Mouse (Mus musculus): ENCODE data around the gene Gm12166. TPM values are rescaled to one million over a fixed set of nuclear protein-coding genes. Genes with fewer than 3 reads are reported as not detected.

The Gm12166 gene
- polyA plus RNA-seq, 1 experiment from 2014 or later, result 8.3 TPM

- 40% methylated on average over 3 of the region's 3 CpGs for WGBS
- TF ChIP-seq CTCF (IDR thresholded peaks at IDR 0.05) (no peak), EP300 (IDR thresholded peaks at IDR 0.05) (peak; percentile 34; the same call in 1 of the 2 replicates)
- Histone ChIP-seq H3K4me2 (replicated peaks; ENCODE audit: low read depth, low read length) (no peak overlapping the region), H3K9ac (replicated peaks; ENCODE audit: low read depth) (no peak overlapping the region), H3K4me3 (ENCODE audit: low read depth, low read length) (no peak overlapping the region), H3K9me3 (ENCODE audit: low read length) (no peaks in the 10 kb centered on the region), H3K27ac (ENCODE audit: low read length) (peak overlapping the region; percentile 75), H3K27me3 (replicated peaks; ENCODE audit: insufficient read depth, low read length) (no peaks in the 10 kb centered on the region), H3K36me3 (ENCODE audit: insufficient read depth, low read length) (no peaks in the 10 kb centered on the region), H3K4me1 (ENCODE audit: insufficient read depth, low read depth, low read length) (peaks cover 28% of the 10 kb centered on the region; the same call in 1 of the 2 replicates)
- ATAC-seq (no peak), DNase-seq (ENCODE audit: low spot score) (peak; percentile 5)
Observed at GRCm38 (mm10) chr11:46083405-46083804, 31.3 kb upstream of the Gm12166 start.

GRCm38 (mm10) chr11:46081075-46081474, 29.0 kb upstream of the Gm12166 start:
- Histone ChIP-seq H3K4me1 (ENCODE audit: insufficient read depth, low read depth, low read length) (peaks cover 17% of the 10 kb centered on the region; the same call in 1 of the 2 replicates), H3K9ac (replicated peaks; ENCODE audit: low read depth) (no peak overlapping the region), H3K27me3 (replicated peaks; ENCODE audit: insufficient read depth, low read length) (no peaks in the 10 kb centered on the region), H3K4me3 (ENCODE audit: low read depth, low read length) (no peak overlapping the region), H3K4me2 (replicated peaks; ENCODE audit: low read depth, low read length) (no peak overlapping the region), H3K9me3 (ENCODE audit: low read length) (no peaks in the 10 kb centered on the region), H3K36me3 (ENCODE audit: insufficient read depth, low read length) (no peaks in the 10 kb centered on the region), H3K27ac (ENCODE audit: low read length) (peak overlapping the region; percentile 11; the same call in 1 of the 2 replicates)
- TF ChIP-seq CTCF (IDR thresholded peaks at IDR 0.05), result no peak
- TF ChIP-seq EP300 (IDR thresholded peaks at IDR 0.05), result no peak
- no peak for DNase-seq (ENCODE audit: low spot score)
- no peak for ATAC-seq
- WGBS, result 65% methylated on average over 2 of the region's 2 CpGs

- DNase-seq (ENCODE audit: low spot score) (peak; percentile 49), ATAC-seq (peak; percentile 59)
- Histone ChIP-seq H3K27ac (ENCODE audit: low read length) (no peak overlapping the region), H3K4me2 (replicated peaks; ENCODE audit: low read depth, low read length) (no peak overlapping the region), H3K27me3 (replicated peaks; ENCODE audit: insufficient read depth, low read length) (no peaks in the 10 kb centered on the region), H3K4me1 (ENCODE audit: insufficient read depth, low read depth, low read length) (peaks cover 3% of the 10 kb centered on the region; the same call in 1 of the 2 replicates), H3K36me3 (ENCODE audit: insufficient read depth, low read length) (no peaks in the 10 kb centered on the region), H3K4me3 (ENCODE audit: low read depth, low read length) (no peak overlapping the region), H3K9ac (replicated peaks; ENCODE audit: low read depth) (no peak overlapping the region), H3K9me3 (ENCODE audit: low read length) (no peaks in the 10 kb centered on the region)
- peak; percentile 33; the same call in 1 of the 2 replicates for TF ChIP-seq CTCF (IDR thresholded peaks at IDR 0.05)
- TF ChIP-seq EP300 (IDR thresholded peaks at IDR 0.05), result peak; percentile 62; the same call in 1 of the 2 replicates
- 65% methylated on average over 7 of the region's 7 CpGs for WGBS
Observed at GRCm38 (mm10) chr11:46077732-46078375, 25.7 kb upstream of the Gm12166 start.

GRCm38 (mm10) chr11:46077304-46077703, 25.2 kb upstream of the Gm12166 start:
- Histone ChIP-seq H3K36me3 (ENCODE audit: insufficient read depth, low read length) (no peaks in the 10 kb centered on the region), H3K27me3 (replicated peaks; ENCODE audit: insufficient read depth, low read length) (no peaks in the 10 kb centered on the region), H3K4me1 (ENCODE audit: insufficient read depth, low read depth, low read length) (peaks cover 3% of the 10 kb centered on the region; the same call in 1 of the 2 replicates), H3K9me3 (ENCODE audit: low read length) (no peaks in the 10 kb centered on the region), H3K9ac (replicated peaks; ENCODE audit: low read depth) (no peak overlapping the region), H3K4me3 (ENCODE audit: low read depth, low read length) (no peak overlapping the region), H3K27ac (ENCODE audit: low read length) (no peak overlapping the region), H3K4me2 (replicated peaks; ENCODE audit: low read depth, low read length) (no peak overlapping the region)
- no peak for ATAC-seq
- TF ChIP-seq CTCF (IDR thresholded peaks at IDR 0.05) (no peak), EP300 (IDR thresholded peaks at IDR 0.05) (no peak)
- 73% methylated on average over 5 of the region's 5 CpGs for WGBS
- DNase-seq (ENCODE audit: low spot score), result no peak

GRCm38 (mm10) chr11:46076442-46077158, 24.5 kb upstream of the Gm12166 start:
- Histone ChIP-seq H3K27ac (ENCODE audit: low read length) (no peak overlapping the region), H3K4me2 (replicated peaks; ENCODE audit: low read depth, low read length) (no peak overlapping the region), H3K4me1 (ENCODE audit: insufficient read depth, low read depth, low read length) (peaks cover 3% of the 10 kb centered on the region; the same call in 1 of the 2 replicates), H3K4me3 (ENCODE audit: low read depth, low read length) (no peak overlapping the region), H3K9ac (replicated peaks; ENCODE audit: low read depth) (no peak overlapping the region), H3K27me3 (replicated peaks; ENCODE audit: insufficient read depth, low read length) (no peaks in the 10 kb centered on the region), H3K36me3 (ENCODE audit: insufficient read depth, low read length) (no peaks in the 10 kb centered on the region), H3K9me3 (ENCODE audit: low read length) (no peaks in the 10 kb centered on the region)
- DNase-seq (ENCODE audit: low spot score) (peak; percentile 42), ATAC-seq (no peak)
- WGBS, result 71% methylated on average over 11 of the region's 11 CpGs
- TF ChIP-seq EP300 (IDR thresholded peaks at IDR 0.05) (no peak), CTCF (IDR thresholded peaks at IDR 0.05) (no peak)

- TF ChIP-seq EP300 (IDR thresholded peaks at IDR 0.05), result no peak
- no peak for TF ChIP-seq CTCF (IDR thresholded peaks at IDR 0.05)
- DNase-seq (ENCODE audit: low spot score), result no peak
- ATAC-seq, result no peak
- H3K36me3 ChIP-seq (ENCODE audit: insufficient read depth, low read length), result no peaks in the 10 kb centered on the region
- no peaks in the 10 kb centered on the region for H3K27me3 ChIP-seq (replicated peaks; ENCODE audit: insufficient read depth, low read length)
- no peaks in the 10 kb centered on the region for H3K9me3 ChIP-seq (ENCODE audit: low read length)
- H3K27ac ChIP-seq (ENCODE audit: low read length), result peak overlapping the region; percentile 23; the same call in 1 of the 2 replicates
- 79% methylated on average over 3 of the region's 3 CpGs for WGBS
- H3K4me2 ChIP-seq (replicated peaks; ENCODE audit: low read depth, low read length), result no peak overlapping the region
- peaks cover 4% of the 10 kb centered on the region; the same call in 1 of the 2 replicates for H3K4me1 ChIP-seq (ENCODE audit: insufficient read depth, low read depth, low read length)
- H3K4me3 ChIP-seq (ENCODE audit: low read depth, low read length), result no peak overlapping the region
- no peak overlapping the region for H3K9ac ChIP-seq (replicated peaks; ENCODE audit: low read depth)
Observed at GRCm38 (mm10) chr11:46075507-46075906, 23.4 kb upstream of the Gm12166 start.

Data from lung, postnatal 0 days (tissue).